Mouse (Mus musculus) C3H10T1/2 (cell line): ENCODE data around the gene Golt1a. TPM values are rescaled to one million over a fixed set of nuclear protein-coding genes. Genes with fewer than 3 reads are reported as not detected.

Source experiments
- polyA plus RNA-seq, 2 experiments: library from polyadenylated mRNA; unstranded; fragments of >200 nt; fragmentation: generic; extraction: Trizol; gene quantifications; one replicate each; pipeline ENCODE4 v1.2.1; 2012; ENCODE audit warnings: missing spikeins in 2 of 2

Golt1a gene
- polyA plus RNA-seq = not detected

DNA sequence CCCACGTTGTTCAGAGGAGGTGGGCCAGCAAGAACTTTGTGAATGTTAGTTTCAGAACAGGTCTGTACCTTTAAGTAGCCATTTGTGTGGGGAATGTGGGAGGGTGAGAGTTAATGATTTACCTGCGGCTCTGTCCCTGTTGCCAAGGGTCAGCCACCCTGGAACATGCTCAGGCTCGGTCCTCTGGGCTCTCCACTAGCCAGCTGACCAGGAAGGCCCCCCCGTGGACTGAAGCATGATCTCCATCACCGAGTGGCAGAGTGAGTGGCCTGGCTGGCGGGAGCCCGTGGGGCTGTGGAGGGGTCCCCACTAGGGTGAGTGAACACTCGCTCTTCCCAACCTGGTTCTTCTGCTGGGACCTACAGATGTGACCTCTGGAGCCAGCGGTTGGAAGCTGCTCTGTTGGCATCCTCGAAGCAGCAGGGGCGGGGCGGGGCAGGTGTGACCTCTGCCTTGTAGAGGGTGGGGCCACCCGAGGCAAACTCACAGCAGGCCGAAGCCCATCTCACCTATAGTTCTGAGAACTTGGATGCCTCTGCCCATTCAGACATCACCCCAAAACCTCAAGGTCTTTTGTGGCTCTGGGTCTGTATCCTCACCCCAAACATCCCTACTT is at the start of gene Golt1a:
Gene Golt1a (plus strand): TSS at position 149 of the 616 bp plus-strand sequence.

DNA sequence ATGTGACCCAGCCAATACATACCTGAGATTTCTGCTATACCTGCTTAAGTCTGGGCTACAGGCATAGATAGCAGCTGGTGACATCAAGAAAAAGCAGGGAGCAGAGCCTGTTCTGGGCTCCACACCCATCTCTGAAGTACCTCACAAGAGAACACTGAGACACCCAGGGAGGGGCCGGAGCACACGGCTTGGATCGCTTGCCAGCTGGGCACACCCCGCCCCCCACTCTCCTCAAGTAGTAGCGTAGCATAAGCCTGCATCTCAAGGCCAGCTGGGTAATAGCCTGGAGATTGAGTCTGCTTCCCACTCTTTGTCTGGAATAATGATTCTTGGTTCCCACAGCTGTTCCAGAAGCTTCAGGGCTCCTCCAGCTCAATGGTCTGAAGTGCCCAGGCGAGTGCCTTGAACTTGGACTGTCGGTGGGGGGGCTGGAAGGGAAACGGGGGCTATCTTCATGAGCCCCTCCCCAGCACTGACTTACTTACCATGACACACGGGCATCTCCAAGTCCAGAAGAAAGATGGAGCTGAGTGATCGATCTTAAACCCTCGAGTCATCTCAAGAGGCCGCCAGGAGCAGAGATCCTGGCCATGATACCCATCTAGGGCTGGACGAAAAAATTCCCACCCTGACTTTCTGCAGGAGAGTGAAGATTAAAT is 11.8 kb downstream of the Golt1a start, which contains the start of gene Kiss1:
Gene Kiss1 (plus strand): TSS at position 609 of the 659 bp plus-strand sequence.

DNA sequence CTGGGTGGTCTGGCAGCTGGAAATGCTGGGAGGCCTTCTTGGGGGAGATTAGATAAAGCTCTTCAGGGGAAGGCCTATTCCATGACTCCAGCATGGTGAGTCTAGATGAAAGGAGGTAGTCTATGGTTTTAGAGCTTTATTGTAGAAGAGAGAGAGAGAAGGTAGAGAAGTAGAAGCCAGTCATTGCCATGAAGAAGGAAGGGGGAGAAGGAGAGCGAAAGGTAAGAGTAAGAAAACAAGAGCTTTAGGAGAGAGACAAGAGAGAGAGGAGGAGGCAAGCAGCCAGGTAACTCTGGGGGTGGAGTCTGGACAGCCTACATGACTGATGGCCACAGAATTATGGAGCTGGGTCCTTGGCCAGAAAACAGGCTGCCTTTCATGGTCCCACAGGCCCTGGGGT is 40.6 kb downstream of the Golt1a start, which contains the start of gene Ren1:
Gene Ren1 (plus strand): TSS at position 301 of the 400 bp plus-strand sequence.

DNA sequence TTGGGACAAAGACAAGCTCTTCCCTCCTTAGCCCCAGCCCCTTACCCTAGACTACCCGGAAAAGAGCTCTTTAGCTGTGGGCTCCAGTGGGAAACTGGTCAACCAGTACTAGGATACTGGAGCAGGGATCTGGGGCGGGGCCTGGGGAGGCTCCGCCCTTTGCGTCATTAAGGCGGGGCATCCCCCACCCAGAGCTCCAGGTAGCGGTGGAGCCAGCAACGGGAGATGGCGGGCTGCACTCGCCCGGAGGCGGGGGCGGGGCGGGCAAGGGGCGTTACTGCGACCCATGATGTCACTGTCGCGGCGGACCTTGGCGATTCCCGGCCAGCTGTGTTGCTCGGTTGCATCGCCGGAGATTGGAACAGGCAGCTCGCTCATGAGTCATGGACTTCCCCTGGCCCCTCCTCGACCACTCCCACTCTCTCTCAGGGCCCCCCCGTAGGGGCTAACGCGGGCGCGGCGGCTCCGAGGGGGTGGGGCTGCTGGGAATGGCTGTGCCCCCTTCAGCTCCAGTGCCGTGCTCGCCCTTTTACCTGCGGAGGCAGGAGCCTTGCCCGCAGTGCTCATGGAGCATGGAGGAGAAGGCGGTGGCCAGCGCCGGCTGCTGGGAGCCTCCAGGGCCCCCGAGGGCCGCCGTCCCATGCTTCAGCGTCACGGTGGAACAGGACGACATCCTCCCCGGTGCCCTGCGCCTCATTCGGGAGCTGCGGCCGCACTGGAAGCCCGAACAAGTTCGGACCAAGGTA is 53.8 kb downstream of the Golt1a start, which contains the start of gene Etnk2:
Gene Etnk2 (plus strand): TSS at position 297 of the 746 bp plus-strand sequence.

Other genes starting within 250 kb of the Golt1a start
- 10 to 100 TPM in 1 of 2 experiments, 1 to 10 TPM in 1; 3.7 to 24.1 TPM for gene Ppp1r15b, start 178.7 kb upstream of the Golt1a start, polyA plus RNA-seq
- 10 to 100 TPM in 1 of 2 experiments, under 1 TPM in 1; 0.46 to 27.2 TPM for gene Plekha6, start 145.6 kb upstream of the Golt1a start, polyA plus RNA-seq
- under 1 TPM in 1 of 2 experiments, not detected in 1; 0.12 TPM for gene Kiss1, start 12.1 kb downstream of the Golt1a start, polyA plus RNA-seq
- under 1 TPM in 1 of 2 experiments, not detected in 1; 0.65 TPM for gene Ren1, start 40.7 kb downstream of the Golt1a start, polyA plus RNA-seq
- under 1 TPM; 0.02 to 0.51 TPM for gene Etnk2, start 53.8 kb downstream of the Golt1a start, polyA plus RNA-seq
- under 1 TPM; 0.06 to 0.24 TPM for gene Sox13, start 114.6 kb downstream of the Golt1a start, polyA plus RNA-seq